Mouse (Mus musculus) embryo, embryonic 10 days (tissue): ENCODE data around the gene Skil.
A peak's percentile ranks its signal among the peaks of the same experiment; 100 is the strongest.

Experiments used
- DNase-seq: peaks from one replicate; pipeline ENCODE4 v3.0.0-alpha.2; 2015; ENCODE audit warnings: low spot score

The Skil gene

GRCm38 (mm10) chr3:31083507-31084245 lies 11.2 kb upstream of the Skil start:
- no peak for DNase-seq

- no peak for DNase-seq
Measured at GRCm38 (mm10) chr3:31085000-31085399, 9.9 kb upstream of the Skil start.

- no peak for DNase-seq
Measured at GRCm38 (mm10) chr3:31088789-31089775, 5.8 kb upstream of the Skil start.

GRCm38 (mm10) chr3:31089956-31090355 lies 4.9 kb upstream of the Skil start:
- no peak for DNase-seq

- DNase-seq, result peak; percentile 80
Measured at GRCm38 (mm10) chr3:31093196-31093595, 1.7 kb upstream of the Skil start.

- peak; percentile 72 for DNase-seq
Measured at GRCm38 (mm10) chr3:31093627-31094351, 1.1 kb upstream of the Skil start.

GRCm38 (mm10) chr3:31095179-31095490 lies 277 bp downstream of the Skil start:
- peak; percentile 43 for DNase-seq

- DNase-seq, result peak; percentile 61
Measured at GRCm38 (mm10) chr3:31095491-31096154, 765 bp downstream of the Skil start.

GRCm38 (mm10) chr3:31096155-31097101 lies 1.6 kb downstream of the Skil start:
- DNase-seq, result no peak

GRCm38 (mm10) chr3:31097102-31097720 lies 2.4 kb downstream of the Skil start:
- DNase-seq, result no peak

- no peak for DNase-seq
Measured at GRCm38 (mm10) chr3:31097976-31098375, 3.1 kb downstream of the Skil start.

- DNase-seq, result no peak
Measured at GRCm38 (mm10) chr3:31098556-31098955, 3.7 kb downstream of the Skil start.

GRCm38 (mm10) chr3:31100026-31100425 lies 5.2 kb downstream of the Skil start:
- no peak for DNase-seq

GRCm38 (mm10) chr3:31100802-31101201 lies 5.9 kb downstream of the Skil start:
- no peak for DNase-seq

- DNase-seq, result no peak
Measured at GRCm38 (mm10) chr3:31104936-31105335, 10.1 kb downstream of the Skil start.

GRCm38 (mm10) chr3:31106597-31106996 lies 11.7 kb downstream of the Skil start:
- no peak for DNase-seq

- DNase-seq, result no peak
Measured at GRCm38 (mm10) chr3:31107674-31108073, 12.8 kb downstream of the Skil start.

- DNase-seq, result no peak
Measured at GRCm38 (mm10) chr3:31109108-31109507, 14.2 kb downstream of the Skil start.

- no peak for DNase-seq
Measured at GRCm38 (mm10) chr3:31123098-31123497, 28.2 kb downstream of the Skil start.

- no peak for DNase-seq
Measured at GRCm38 (mm10) chr3:31126303-31126702, 31.4 kb downstream of the Skil start.
